Mouse (Mus musculus) midbrain, embryonic 11.5 days (tissue): Measurements from ENCODE around the gene Olfr110. TPM values are rescaled to one million over a fixed set of nuclear protein-coding genes. Genes with fewer than 3 reads are reported as not detected.

Experiments used
- ATAC-seq: fragments of 200-750 bp; cut with Nextera tagmentation; 2 replicates; pipeline ENCODE4 v1.8.0; 2017; ENCODE audit warnings: moderate TSS enrichment, moderate library complexity; ENCODE audit not compliant: low FRiP score
- DNase-seq: peaks from one replicate; pipeline ENCODE4 v3.0.0; 2015; ENCODE audit warnings: low spot score; ENCODE audit errors: missing footprints
- H3K27ac ChIP-seq: fragments of 300-500 bp; sonication (generic); 2 replicates; pipeline ENCODE4 v1.5.1; 2014; ENCODE audit warnings: low read depth, low read length
- H3K27me3 ChIP-seq: fragments of 300-500 bp; sonication (generic); 2 replicates; pipeline ENCODE4 v1.6.1; 2014; ENCODE audit warnings: mild to moderate bottlenecking, low read length, moderate library complexity, mixed read lengths; ENCODE audit not compliant: control insufficient read depth, insufficient read depth
- H3K36me3 ChIP-seq: fragments of 300-500 bp; sonication (generic); 2 replicates; pipeline ENCODE4 v1.6.1; 2014; ENCODE audit warnings: mild to moderate bottlenecking, low read length, moderate library complexity, mixed read lengths; ENCODE audit not compliant: control insufficient read depth, insufficient read depth
- H3K4me1 ChIP-seq: fragments of 300-500 bp; sonication (generic); 2 replicates; pipeline ENCODE4 v1.6.1; 2014; ENCODE audit warnings: low read length; ENCODE audit not compliant: control insufficient read depth, insufficient read depth
- H3K4me2 ChIP-seq: fragments of 300-500 bp; sonication (generic); 2 replicates; pipeline ENCODE4 v1.6.1; 2014; ENCODE audit warnings: mild to moderate bottlenecking, moderate library complexity
- H3K4me3 ChIP-seq: fragments of 300-500 bp; sonication (generic); 2 replicates; pipeline ENCODE4 v1.5.1; 2014; ENCODE audit warnings: low read depth, low read length
- H3K9ac ChIP-seq: fragments of 300-500 bp; sonication (generic); 2 replicates; pipeline ENCODE4 v1.6.1; 2014; ENCODE audit warnings: low read length
- H3K9me3 ChIP-seq: fragments of 300-500 bp; sonication (generic); 2 replicates; pipeline ENCODE4 v1.6.1; 2016; ENCODE audit warnings: low read length; ENCODE audit not compliant: control insufficient read depth
- WGBS: fragments of 180-500 bp; shearing (Covaris S2); extraction: QIAGEN DNeasy Blood & Tissue Kit; methylation state at CpG from one replicate; pipeline ENCODE4 v1.1.7; 2014; 5-methylcytosine and 5-hydroxymethylcytosine counted together
- polyA plus RNA-seq: library from polyadenylated mRNA; unstranded; fragments of >200 nt; fragmentation: Nextera tagmentation; extraction: Ambion mirVana; gene quantifications from 2 replicates; pipeline ENCODE4 v1.2.1, GENCODE M21; 2014

Olfr110 gene
- polyA plus RNA-seq, 1 experiment from 2014 or later = not detected

DNA sequence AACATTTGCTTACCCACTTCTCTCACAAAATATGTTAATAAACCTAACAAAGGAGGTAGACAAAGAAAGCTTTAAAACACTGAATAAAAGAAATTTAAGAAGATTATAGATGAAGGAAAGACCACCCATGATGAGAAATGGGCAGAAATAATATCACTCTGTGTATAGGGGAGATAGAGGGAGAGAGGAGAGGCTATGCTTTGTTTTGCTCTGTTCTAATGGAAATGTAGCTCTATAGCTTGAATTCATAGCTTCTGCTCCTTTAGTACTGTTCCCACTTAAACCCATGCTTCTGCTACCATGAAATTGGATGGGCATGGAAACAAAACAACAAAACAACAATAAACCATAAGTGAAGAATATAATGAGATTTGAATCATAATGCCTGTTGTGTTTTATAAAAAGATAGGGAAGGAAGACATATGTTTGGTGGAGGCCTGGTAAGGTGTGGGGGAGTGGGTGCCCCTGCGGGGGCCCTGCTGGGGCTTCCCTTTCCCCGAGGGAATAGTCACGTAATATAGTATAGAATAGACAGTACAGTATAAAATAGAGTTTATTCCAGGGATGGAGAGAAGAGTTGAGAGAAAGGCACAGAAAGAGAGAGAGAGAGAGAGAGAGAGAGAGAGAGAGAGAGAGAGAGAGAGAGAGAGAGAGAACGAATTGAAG, 49.3 kb downstream of the Olfr110 start:
- Histone ChIP-seq H3K9ac (no peak overlapping the region), H3K4me1 (no peaks in the 10 kb centered on the region), H3K4me3 (no peak overlapping the region), H3K36me3 (no peaks in the 10 kb centered on the region), H3K27me3 (no peaks in the 10 kb centered on the region), H3K27ac (no peak overlapping the region), H3K9me3 (no peaks in the 10 kb centered on the region), H3K4me2 (no peak overlapping the region)
- peak; percentile 74 for ATAC-seq
- no peak for DNase-seq
- 60% methylated on average over 4 of the region's 4 CpGs for WGBS

DNA sequence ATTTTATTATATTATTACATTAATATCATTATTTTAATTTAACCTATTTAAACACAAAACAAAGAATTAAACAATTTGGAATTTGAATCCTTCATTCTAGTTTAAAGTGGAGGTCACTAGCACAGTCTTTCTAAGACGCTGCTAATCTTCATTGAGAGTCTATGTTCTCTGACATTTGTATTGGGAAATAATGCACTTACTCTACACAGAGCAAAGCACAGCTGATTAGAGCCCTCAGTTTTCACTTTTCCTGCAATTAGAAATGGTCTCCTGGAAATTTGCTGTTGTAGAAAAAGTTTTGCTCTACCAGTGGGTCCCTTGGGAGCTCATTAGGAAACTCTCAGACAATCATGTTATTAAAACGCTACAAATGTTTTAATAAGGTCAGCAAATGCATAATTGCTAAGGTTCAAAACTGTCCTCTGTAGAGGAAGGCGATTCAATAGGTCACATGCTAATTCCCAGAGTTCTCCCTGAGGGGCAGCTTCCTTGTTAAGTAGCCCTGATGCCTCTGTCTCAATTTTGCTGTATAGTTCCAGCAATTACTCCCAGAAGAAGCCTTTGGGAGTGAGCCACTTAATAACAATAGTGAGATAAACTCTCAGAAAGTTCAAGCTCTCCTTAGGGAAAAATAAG, 51.6 kb downstream of the Olfr110 start:
- DNase-seq = no peak
- Histone ChIP-seq H3K27me3 (no peaks in the 10 kb centered on the region), H3K36me3 (no peaks in the 10 kb centered on the region), H3K4me2 (no peak overlapping the region), H3K9me3 (no peaks in the 10 kb centered on the region), H3K27ac (no peak overlapping the region), H3K4me1 (no peaks in the 10 kb centered on the region), H3K9ac (no peak overlapping the region), H3K4me3 (no peak overlapping the region)
- peak; percentile 56; the same call in 1 of the 2 replicates for ATAC-seq
- WGBS = 67% methylated on average over 3 of the region's 3 CpGs

Other genes with a start within 250 kb of the Olfr110 start
- gene Olfr98, start 228.7 kb upstream of the Olfr110 start, polyA plus RNA-seq = not detected in 2 replicates
- gene H2-M3, start 222.2 kb upstream of the Olfr110 start, polyA plus RNA-seq = 1.4 and 1.8 TPM in 2 replicates
- gene Olfr99, start 209.0 kb upstream of the Olfr110 start, polyA plus RNA-seq = not detected in 2 replicates
- gene Olfr101, start 188.2 kb upstream of the Olfr110 start, polyA plus RNA-seq = not detected in 2 replicates
- not detected in 2 replicates for gene Olfr102, start 175.4 kb upstream of the Olfr110 start, polyA plus RNA-seq
- gene Olfr103, start 152.8 kb upstream of the Olfr110 start, polyA plus RNA-seq = not detected in 2 replicates
- gene Olfr104-ps, start 132.9 kb upstream of the Olfr110 start, polyA plus RNA-seq = not detected in 2 replicates
- not detected in 2 replicates for gene Olfr105-ps, start 113.4 kb upstream of the Olfr110 start, polyA plus RNA-seq
- gene Olfr106-ps, start 102.1 kb upstream of the Olfr110 start, polyA plus RNA-seq = not detected in 2 replicates
- not detected in 2 replicates for gene Olfr107, start 93.2 kb upstream of the Olfr110 start, polyA plus RNA-seq
- gene Olfr108, start 47.0 kb upstream of the Olfr110 start, polyA plus RNA-seq = not detected in 2 replicates
- not detected in 2 replicates for gene Olfr109, start 33.6 kb upstream of the Olfr110 start, polyA plus RNA-seq
- not detected in 2 replicates for gene H2-M2, start 8.9 kb upstream of the Olfr110 start, polyA plus RNA-seq
- not detected in 2 replicates for gene Olfr111, start 15.6 kb downstream of the Olfr110 start, polyA plus RNA-seq
- gene Olfr112, start 77.0 kb downstream of the Olfr110 start, polyA plus RNA-seq = not detected in 2 replicates
- gene Olfr113, start 85.2 kb downstream of the Olfr110 start, polyA plus RNA-seq = not detected in 2 replicates
- gene Olfr114, start 100.3 kb downstream of the Olfr110 start, polyA plus RNA-seq = not detected in 2 replicates
- not detected in 2 replicates for gene Olfr115, start 134.6 kb downstream of the Olfr110 start, polyA plus RNA-seq
- not detected in 2 replicates for gene Olfr116, start 134.7 kb downstream of the Olfr110 start, polyA plus RNA-seq
- gene Olfr117, start 171.3 kb downstream of the Olfr110 start, polyA plus RNA-seq = not detected in 2 replicates
- gene Olfr118, start 174.5 kb downstream of the Olfr110 start, polyA plus RNA-seq = not detected in 2 replicates
- not detected in 2 replicates for gene Olfr119, start 204.1 kb downstream of the Olfr110 start, polyA plus RNA-seq
- not detected in 2 replicates for gene Olfr120, start 229.3 kb downstream of the Olfr110 start, polyA plus RNA-seq